Mouse (Mus musculus): ENCODE measurements around the gene Ttll11.

GRCm38 (mm10) chr2:35992259-35992658 lies 12.5 kb upstream of the Ttll11 start:
- TF ChIP-seq MAFK (IDR thresholded peaks at IDR 0.05; ENCODE audit: insufficient read depth, low read depth, low read length) (no peak), HCFC1 (IDR thresholded peaks at IDR 0.05; ENCODE audit: borderline replicate concordance, insufficient read depth, low read length) (no peak)
